10 mouse cellular contexts compared by ENCODE assay signal in the genomic region with DNA sequence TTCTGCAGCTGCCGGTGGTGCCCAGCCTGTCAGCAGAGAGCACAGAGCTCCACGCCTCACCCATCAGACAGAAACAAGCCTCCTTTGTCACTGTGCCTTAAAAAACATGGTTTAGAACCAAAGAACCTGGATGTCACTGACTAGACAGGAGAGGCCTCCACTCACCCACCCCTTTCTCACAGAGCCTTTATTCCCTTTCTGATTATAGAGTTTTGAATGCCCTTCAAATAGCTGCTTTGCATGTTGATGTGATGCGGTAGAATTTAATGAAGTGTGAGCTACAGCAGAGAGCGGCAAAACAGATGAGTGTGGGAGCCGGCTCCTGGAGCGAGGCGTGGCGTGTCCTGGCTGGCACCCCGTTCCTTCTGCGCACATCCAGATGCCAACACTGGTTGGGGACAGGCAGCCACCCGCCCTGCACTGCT.
DNase-seq lines count a peak whose midpoint lies in the region; ATAC-seq and TF ChIP-seq lines count a peak whose summit lies in the region.
"Had no signal": no experiment of that assay in that cellular context is flagged by ENCODE, and none has a peak within 500 bp of the region (broad histone marks: within the 10 kb centered on the region; RNA-seq: fewer than 3 reads in every experiment).

No protein-coding gene starts in this region.

- H3K36me3 ChIP-seq in forebrain, embryonic 15.5 days: no peaks in the 10 kb centered on the region
- no peaks in the 10 kb centered on the region for H3K36me3 ChIP-seq in neural tube, embryonic 13.5 days
- no peaks in the 10 kb centered on the region for H3K36me3 ChIP-seq in heart, embryonic 11.5 days (ENCODE audit: control insufficient read depth, insufficient read depth, low read length)

- ATAC-seq in forebrain, embryonic 15.5 days (replicated peaks): peak; percentile 88
- peak; percentile 81 for ATAC-seq in neural tube, embryonic 13.5 days (ENCODE audit: low read depth)
- no peak for ATAC-seq in activated CD4-positive, CD25-positive, alpha-beta regulatory T cell, adult 4 months
- no peak for ATAC-seq in heart, embryonic 11.5 days (replicated peaks; ENCODE audit: insufficient number of reproducible peaks, low FRiP score, low TSS enrichment)

- no peaks in the 10 kb centered on the region for H3K9me3 ChIP-seq in forebrain, embryonic 15.5 days
- H3K9me3 ChIP-seq in neural tube, embryonic 13.5 days: no peaks in the 10 kb centered on the region
- H3K9me3 ChIP-seq in heart, embryonic 11.5 days (replicated peaks; ENCODE audit: control insufficient read depth, low read length): no peaks in the 10 kb centered on the region

- DNase-seq in gastrocnemius, adult 2 months: peak; percentile 63
- no peak for DNase-seq in gastrocnemius, postnatal 25 days
- DNase-seq in layer of hippocampus, postnatal 10 days (ENCODE audit: low spot score in 2 of 2): peak; percentile 49 to 59
- DNase-seq in T-cell, adult 2 months (ENCODE audit: low spot score): no peak
- DNase-seq: embryo, embryonic 11 days had no signal

- H3K4me3 ChIP-seq in gastrocnemius, adult 2 months: peak overlapping the region; percentile 15; the same call in 1 of the 2 replicates
- no peak overlapping the region for H3K4me3 ChIP-seq in forebrain, embryonic 15.5 days
- H3K4me3 ChIP-seq in neural tube, embryonic 13.5 days: no peak overlapping the region
- no peak overlapping the region for H3K4me3 ChIP-seq in heart, embryonic 11.5 days (ENCODE audit: low read depth, low read length)

- peaks cover 36% of the 10 kb centered on the region for H3K4me1 ChIP-seq in forebrain, embryonic 15.5 days
- H3K4me1 ChIP-seq in neural tube, embryonic 13.5 days (replicated peaks): peaks cover 60% of the 10 kb centered on the region
- peaks cover 42% of the 10 kb centered on the region for H3K4me1 ChIP-seq in heart, embryonic 11.5 days (ENCODE audit: control insufficient read depth, insufficient read depth, low read length)

- peak overlapping the region; percentile 28; the same call in 1 of the 2 replicates for H3K27ac ChIP-seq in gastrocnemius, adult 2 months
- H3K27ac ChIP-seq in forebrain, embryonic 15.5 days (replicated peaks): peak overlapping the region; percentile 88
- H3K27ac ChIP-seq in neural tube, embryonic 13.5 days (replicated peaks): peak overlapping the region; percentile 79
- no peak overlapping the region for H3K27ac ChIP-seq in heart, embryonic 11.5 days (ENCODE audit: low read depth, low read length)
- H3K27ac ChIP-seq: macrophage had no signal

- H3K27me3 ChIP-seq in forebrain, embryonic 15.5 days: no peaks in the 10 kb centered on the region
- no peaks in the 10 kb centered on the region for H3K27me3 ChIP-seq in neural tube, embryonic 13.5 days
- H3K27me3 ChIP-seq in heart, embryonic 11.5 days (ENCODE audit: control insufficient read depth, insufficient read depth, low read length): no peaks in the 10 kb centered on the region

- TF ChIP-seq CTCF in gastrocnemius, adult 2 months (IDR thresholded peaks at IDR 0.05): no peak

- H3K9ac ChIP-seq in forebrain, embryonic 15.5 days (replicated peaks): peak overlapping the region; percentile 1; the same call in 1 of the 2 replicates
- 0 out of 2 replicates have a peak overlapping the region, but pooled peaks have one; percentile 6 for H3K9ac ChIP-seq in neural tube, embryonic 13.5 days
- H3K9ac ChIP-seq in heart, embryonic 11.5 days (ENCODE audit: low read depth, low read length): no peak overlapping the region

- intact Hi-C loops in gastrocnemius, adult 2 months (cut with DNase I): no loop called here

- WGBS in forebrain, embryonic 15.5 days: 4% methylated on average over 11 of the region's 11 CpGs
- 21% methylated on average over 11 of the region's 11 CpGs for WGBS in neural tube, embryonic 13.5 days
- WGBS in heart, embryonic 11.5 days (ENCODE audit: insufficient replicate concordance): 56% methylated on average over 11 of the region's 11 CpGs

- H3K4me2 ChIP-seq in forebrain, embryonic 15.5 days (replicated peaks): peak overlapping the region; percentile 36
- H3K4me2 ChIP-seq in neural tube, embryonic 13.5 days: peak overlapping the region; percentile 13; the same call in 1 of the 2 replicates
- H3K4me2 ChIP-seq in heart, embryonic 11.5 days: no peak overlapping the region

Comparison
In these comparisons a context has a peak if more than half of its experiments do, and no peak if none do; other contexts are left out.
1. DNase-seq: peak in gastrocnemius, adult 2 months (single experiment) and layer of hippocampus, postnatal 10 days (2 of 2); none in gastrocnemius, postnatal 25 days (single experiment) and T-cell, adult 2 months (single experiment).
2. ATAC-seq: peak in forebrain, embryonic 15.5 days (single experiment) and neural tube, embryonic 13.5 days (single experiment); none in activated CD4-positive, CD25-positive, alpha-beta regulatory T cell, adult 4 months (single experiment) and heart, embryonic 11.5 days (single experiment).